ENCODE assay signal across 16 mouse cellular contexts in the genomic region with DNA sequence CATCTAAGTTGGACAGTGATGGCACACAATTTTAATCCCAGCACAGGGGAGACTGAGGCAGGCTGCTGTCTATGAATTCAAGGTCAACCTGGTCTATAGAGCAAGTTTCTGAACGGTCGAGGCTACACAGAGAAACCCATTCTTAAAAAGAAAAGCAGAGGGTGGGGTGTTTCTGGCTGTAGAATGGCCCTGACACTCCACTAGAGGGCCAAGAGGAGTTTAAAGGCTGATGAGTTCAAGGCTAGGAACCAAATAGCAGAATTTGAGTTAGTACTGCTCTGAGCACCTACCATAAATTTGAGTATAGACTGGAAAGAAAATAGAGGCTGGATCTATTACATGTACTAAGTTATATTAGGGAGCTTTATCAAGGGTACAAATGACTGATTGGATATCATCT.
"Had no signal": no experiment of that assay in that cellular context is flagged by ENCODE, and none has a peak within 500 bp of the region (broad histone marks: within the 10 kb centered on the region; RNA-seq: fewer than 3 reads in every experiment).

No protein-coding gene starts in this region.

- H3K4me3 ChIP-seq: limb, embryonic 12.5 days; liver, embryonic 13.5 days; lung, embryonic 15.5 days; megakaryocyte, embryonic 14.5 days; midbrain, embryonic 12.5 days had no signal

- H3K9ac ChIP-seq: limb, embryonic 12.5 days; liver, embryonic 13.5 days; liver, postnatal 0 days; lung, embryonic 15.5 days; midbrain, embryonic 12.5 days had no signal

- H3K4me2 ChIP-seq: limb, embryonic 12.5 days; liver, embryonic 13.5 days; lung, embryonic 15.5 days; midbrain, embryonic 12.5 days had no signal

- ATAC-seq: inflammation-experienced regulatory T-cells, adult 6 months; intestine, postnatal 0 days; liver, postnatal 0 days; midbrain, embryonic 16.5 days had no signal

- H3K9me3 ChIP-seq: limb, embryonic 12.5 days; liver, embryonic 13.5 days; lung, embryonic 15.5 days; megakaryocyte, embryonic 14.5 days; midbrain, embryonic 12.5 days had no signal

- H3K4me1 ChIP-seq: lung, embryonic 15.5 days had no signal

- H3K36me3 ChIP-seq: limb, embryonic 12.5 days; liver, embryonic 13.5 days; lung, embryonic 15.5 days; midbrain, embryonic 12.5 days had no signal

- DNase-seq: kidney, adult 8-10 months; kidney, postnatal 10 days; kidney, postnatal 4 days; liver; liver, embryonic 13.5 days; liver, postnatal 0 days; lung, postnatal 36 days; right cerebral cortex, postnatal 25 days; thymus, postnatal 14 days had no signal

- H3K27ac ChIP-seq: limb, embryonic 12.5 days; liver, embryonic 13.5 days; lung, embryonic 15.5 days; midbrain, embryonic 12.5 days had no signal
